Mouse (Mus musculus) cortical plate, adult 2 months (tissue): ENCODE data around the gene Trpm5. TPM values are rescaled to one million over a fixed set of nuclear protein-coding genes. Genes with fewer than 3 reads are reported as not detected.

Experiments used
- H3K27ac ChIP-seq: fragments of 200-500 bp; 2 replicates; pipeline ENCODE4 v1.5.1; 2012; ENCODE audit warnings: low read length, control low read depth, inconsistent platforms; ENCODE audit not compliant: insufficient read depth
- H3K4me1 ChIP-seq: fragments of 200-500 bp; 2 replicates; pipeline ENCODE4 v1.6.1; 2011; ENCODE audit warnings: low read length; ENCODE audit not compliant: control insufficient read depth, insufficient read depth
- H3K4me3 ChIP-seq: fragments of 200-500 bp; 2 replicates; pipeline ENCODE4 v1.5.1; 2011; ENCODE audit warnings: mild to moderate bottlenecking, low read length, control low read depth; ENCODE audit not compliant: insufficient read depth
- CTCF ChIP-seq: fragments of 200-500 bp; IDR thresholded peaks from 2 replicates; pipeline ENCODE4 v1.5.1; 2011; ENCODE audit warnings: mild to moderate bottlenecking, control low read depth, low read length; ENCODE audit not compliant: insufficient read depth; ENCODE audit errors: extremely low read depth
- POLR2A ChIP-seq: fragments of 200-500 bp; IDR thresholded peaks from 2 replicates; pipeline ENCODE4 v1.6.1; 2011; ENCODE audit warnings: mild to moderate bottlenecking, low read length, control low read depth; ENCODE audit not compliant: insufficient read depth; ENCODE audit errors: extremely low read depth
- polyA plus RNA-seq: library from polyadenylated mRNA; depleted of rRNA; stranded (reverse); fragments of >200 nt; gene quantifications from 2 replicates; pipeline ENCODE4 v1.2.3, GENCODE M21; 2012; rRNA removed

Trpm5 gene
- not detected in 2 replicates for polyA plus RNA-seq

- H3K27ac ChIP-seq: no peak within 1 kb of the TSS
- H3K4me1 ChIP-seq: no peaks in the 10 kb centered on the region
- TF ChIP-seq POLR2A (no peak), CTCF (peak; percentile 61)
Measured at GRCm38 (mm10) chr7:143094592-143095553, at the start of gene Trpm5. Gene Trpm5, minus strand, starts transcription at chr7:143094642.

GRCm38 (mm10) chr7:143142680-143143079 is 48.2 kb upstream of the Trpm5 start:
- Histone ChIP-seq H3K27ac (no peak overlapping the region), H3K4me1 (no peaks in the 10 kb centered on the region), H3K4me3 (no peak overlapping the region)
- TF ChIP-seq POLR2A: no peak
- no peak for TF ChIP-seq CTCF

More at GRCm38 (mm10) chr7:143094592-143095553, at the start of gene Trpm5:
- H3K4me3 ChIP-seq: no peak within 1 kb of the TSS

GRCm38 (mm10) chr7:143139932-143140331 is 45.5 kb upstream of the Trpm5 start:
- TF ChIP-seq CTCF: no peak
- no peak for TF ChIP-seq POLR2A
- H3K4me3 ChIP-seq: no peak overlapping the region
- no peak overlapping the region for H3K27ac ChIP-seq
- no peaks in the 10 kb centered on the region for H3K4me1 ChIP-seq

GRCm38 (mm10) chr7:143138789-143139188 is 44.3 kb upstream of the Trpm5 start:
- TF ChIP-seq CTCF (peak; percentile 69), POLR2A (no peak)
- Histone ChIP-seq H3K27ac (no peak overlapping the region), H3K4me3 (no peak overlapping the region), H3K4me1 (no peaks in the 10 kb centered on the region)

- Histone ChIP-seq H3K4me1 (no peaks in the 10 kb centered on the region), H3K27ac (no peak overlapping the region), H3K4me3 (no peak overlapping the region)
- no peak for TF ChIP-seq POLR2A
- no peak for TF ChIP-seq CTCF
Measured at GRCm38 (mm10) chr7:143136561-143136960, 42.1 kb upstream of the Trpm5 start.

GRCm38 (mm10) chr7:143136125-143136524 is 41.7 kb upstream of the Trpm5 start:
- Histone ChIP-seq H3K4me1 (no peaks in the 10 kb centered on the region), H3K4me3 (no peak overlapping the region), H3K27ac (no peak overlapping the region)
- TF ChIP-seq POLR2A: no peak
- no peak for TF ChIP-seq CTCF

- Histone ChIP-seq H3K27ac (no peak overlapping the region), H3K4me3 (no peak overlapping the region), H3K4me1 (no peaks in the 10 kb centered on the region)
- no peak for TF ChIP-seq POLR2A
- no peak for TF ChIP-seq CTCF
Measured at GRCm38 (mm10) chr7:143132815-143133214, 38.4 kb upstream of the Trpm5 start.

GRCm38 (mm10) chr7:143124902-143125301 is 30.5 kb upstream of the Trpm5 start:
- no peak overlapping the region for H3K4me3 ChIP-seq

GRCm38 (mm10) chr7:143123876-143124669 is 29.6 kb upstream of the Trpm5 start:
- no peak overlapping the region for H3K27ac ChIP-seq
- no peak overlapping the region for H3K4me3 ChIP-seq
- no peak for TF ChIP-seq POLR2A
- TF ChIP-seq CTCF: no peak
- H3K4me1 ChIP-seq: no peaks in the 10 kb centered on the region

More at GRCm38 (mm10) chr7:143124902-143125301, 30.5 kb upstream of the Trpm5 start:
- H3K4me1 ChIP-seq: no peaks in the 10 kb centered on the region
- H3K27ac ChIP-seq: no peak overlapping the region
- TF ChIP-seq CTCF (no peak), POLR2A (no peak)

- Histone ChIP-seq H3K27ac (no peak overlapping the region), H3K4me1 (no peaks in the 10 kb centered on the region), H3K4me3 (no peak overlapping the region)
- TF ChIP-seq POLR2A: no peak
- TF ChIP-seq CTCF: no peak
Measured at GRCm38 (mm10) chr7:143122191-143122590, 27.7 kb upstream of the Trpm5 start.
